Mouse (Mus musculus) myocyte (in vitro differentiated cells): Measurements from ENCODE around the gene Drd1. TPM values are rescaled to one million over a fixed set of nuclear protein-coding genes. Genes with fewer than 3 reads are reported as not detected.

Experiments used
- H3K27me3 ChIP-seq: one replicate; pipeline ENCODE4 v1.6.1; 2011; ENCODE audit not compliant: control insufficient read depth, insufficient read depth, insufficient read length
- H3K36me3 ChIP-seq: one replicate; pipeline ENCODE4 v1.6.1; 2011; ENCODE audit not compliant: control insufficient read depth, insufficient read depth
- H3K4me2 ChIP-seq: one replicate; pipeline ENCODE4 v1.6.1; 2011; ENCODE audit warnings: low read depth, control low read depth
- H3K4me3 ChIP-seq: one replicate; pipeline ENCODE4 v1.5.1; 2011; ENCODE audit warnings: mild to moderate bottlenecking, control low read depth, moderate library complexity
- H3K79me2 ChIP-seq: one replicate; pipeline ENCODE4 v1.6.1; 2011; ENCODE audit not compliant: control insufficient read depth, insufficient read depth
- H3ac ChIP-seq: one replicate; pipeline ENCODE4 v1.6.1; 2011; ENCODE audit not compliant: control insufficient read depth, insufficient read length
- CEBPB ChIP-seq: IDR thresholded peaks from 2 replicates; pipeline ENCODE4 v1.6.1; 2011; ENCODE audit warnings: mild to moderate bottlenecking, moderate library complexity; ENCODE audit not compliant: poor library complexity, insufficient read depth, severe bottlenecking
- E2F4 ChIP-seq: IDR thresholded peaks from one replicate; pipeline ENCODE4 v1.6.1; 2011; ENCODE audit warnings: mild to moderate bottlenecking, control low read depth, moderate library complexity; ENCODE audit not compliant: insufficient read depth
- MAX ChIP-seq: IDR thresholded peaks from one replicate; pipeline ENCODE4 v1.6.1; 2011; ENCODE audit warnings: low read depth, mild to moderate bottlenecking, control low read depth
- MYOD1 ChIP-seq, 3 experiments: IDR thresholded peaks; one replicate each; pipeline ENCODE4 v1.6.1; 2011; ENCODE audit warnings: control low read depth in 2 of 3, low read depth in 2 of 3, mild to moderate bottlenecking in 2 of 3, moderate library complexity in 1 of 3; ENCODE audit not compliant: insufficient read length in 2 of 3, control insufficient read depth in 1 of 3
- MYOG ChIP-seq, 3 experiments: IDR thresholded peaks; one replicate each; pipeline ENCODE4 v1.6.1; 2011; ENCODE audit warnings: control low read depth in 2 of 3, low read depth in 2 of 3, mild to moderate bottlenecking in 2 of 3; ENCODE audit not compliant: insufficient read length in 2 of 3, control insufficient read depth in 1 of 3, insufficient read depth in 1 of 3
- POLR2A ChIP-seq: IDR thresholded peaks from one replicate; pipeline ENCODE4 v1.6.1; 2011; ENCODE audit warnings: low read depth, mild to moderate bottlenecking, control low read depth, moderate library complexity; ENCODE audit not compliant: insufficient read length
- POLR2AphosphoS2 ChIP-seq: IDR thresholded peaks from one replicate; pipeline ENCODE4 v1.6.1; 2011; ENCODE audit warnings: low read depth, control low read depth; ENCODE audit not compliant: insufficient read length
- REST ChIP-seq: IDR thresholded peaks from one replicate; pipeline ENCODE4 v1.6.1; 2011; ENCODE audit warnings: mild to moderate bottlenecking, control low read depth, moderate library complexity; ENCODE audit not compliant: insufficient read depth, insufficient read length
- SRF ChIP-seq: IDR thresholded peaks from one replicate; pipeline ENCODE4 v1.6.1; 2011; ENCODE audit warnings: low read depth; ENCODE audit not compliant: control insufficient read depth, insufficient read length
- TCF12 ChIP-seq: IDR thresholded peaks from one replicate; pipeline ENCODE4 v1.6.1; 2011; ENCODE audit warnings: mild to moderate bottlenecking, control low read depth; ENCODE audit not compliant: poor library complexity, insufficient read depth, severe bottlenecking
- TCF3 ChIP-seq: IDR thresholded peaks from one replicate; pipeline ENCODE4 v1.6.1; 2011; ENCODE audit warnings: low read depth, control low read depth; ENCODE audit not compliant: insufficient read length
- USF1 ChIP-seq: IDR thresholded peaks from one replicate; pipeline ENCODE4 v1.6.1; 2011; ENCODE audit warnings: low read depth, mild to moderate bottlenecking, control low read depth, moderate library complexity
- polyA plus RNA-seq: library from polyadenylated mRNA; unstranded; fragments of >200 nt; fragmentation: generic; extraction: Trizol; gene quantifications from one replicate; pipeline ENCODE4 v1.2.1, GENCODE M21; 2012; ENCODE audit warnings: missing spikeins

Drd1 gene
- polyA plus RNA-seq, 1 experiment: not detected

- Histone ChIP-seq H3K79me2 (peaks cover 59% of the 10 kb centered on the region), H3K4me3 (no peak overlapping the region), H3ac (no peak overlapping the region), H3K27me3 (no peaks in the 10 kb centered on the region), H3K4me2 (no peak overlapping the region), H3K36me3 (no peaks in the 10 kb centered on the region)
- TF ChIP-seq E2F4 (no peak), CEBPB (no peak), POLR2A (no peak), TCF3 (no peak), MYOG (IDR thresholded peaks at IDR 0.05; ENCODE audit: control insufficient read depth in 1 of 3, insufficient read depth in 1 of 3, insufficient read length in 2 of 3, low read depth in 2 of 3) (no peak), MAX (no peak), TCF12 (no peak), SRF (no peak), USF1 (no peak), POLR2AphosphoS2 (no peak), MYOD1 (IDR thresholded peaks at IDR 0.05; ENCODE audit: control insufficient read depth in 1 of 3, insufficient read length in 2 of 3, low read depth in 2 of 3) (no peak)
Measured at GRCm38 (mm10) chr13:54076762-54077460, 21.4 kb upstream of the Drd1 start.

GRCm38 (mm10) chr13:54076051-54076450 lies 20.5 kb upstream of the Drd1 start:
- Histone ChIP-seq H3K4me2 (no peak overlapping the region), H3K4me3 (no peak overlapping the region), H3K27me3 (no peaks in the 10 kb centered on the region), H3K36me3 (no peaks in the 10 kb centered on the region), H3ac (no peak overlapping the region), H3K79me2 (peaks cover 60% of the 10 kb centered on the region)
- TF ChIP-seq TCF3: no peak

- Histone ChIP-seq H3ac (no peak overlapping the region), H3K36me3 (no peaks in the 10 kb centered on the region), H3K79me2 (peaks cover 60% of the 10 kb centered on the region), H3K4me2 (no peak overlapping the region), H3K27me3 (no peaks in the 10 kb centered on the region), H3K4me3 (no peak overlapping the region)
- TF ChIP-seq CEBPB: no peak
- TF ChIP-seq TCF3: no peak
- TF ChIP-seq POLR2A: no peak
- no peak for TF ChIP-seq USF1
- no peak for TF ChIP-seq POLR2AphosphoS2
- TF ChIP-seq SRF: no peak
- no peak for TF ChIP-seq MYOG (IDR thresholded peaks at IDR 0.05; ENCODE audit: control insufficient read depth in 1 of 3, insufficient read depth in 1 of 3, insufficient read length in 2 of 3, low read depth in 2 of 3)
- TF ChIP-seq E2F4: no peak
- no peak for TF ChIP-seq MYOD1 (IDR thresholded peaks at IDR 0.05; ENCODE audit: control insufficient read depth in 1 of 3, insufficient read length in 2 of 3, low read depth in 2 of 3)
- no peak for TF ChIP-seq TCF12
- TF ChIP-seq REST: no peak
- no peak for TF ChIP-seq MAX
Measured at GRCm38 (mm10) chr13:54075416-54075815, 19.9 kb upstream of the Drd1 start.

GRCm38 (mm10) chr13:54073491-54073890 lies 18.0 kb upstream of the Drd1 start:
- no peaks in the 10 kb centered on the region for H3K27me3 ChIP-seq
- peak overlapping the region; percentile 82 for H3K4me3 ChIP-seq
- TF ChIP-seq SRF: no peak
- TF ChIP-seq E2F4: no peak
- TF ChIP-seq MYOG (IDR thresholded peaks at IDR 0.05; ENCODE audit: control insufficient read depth in 1 of 3, insufficient read depth in 1 of 3, insufficient read length in 2 of 3, low read depth in 2 of 3): no peak
- TF ChIP-seq MYOD1 (IDR thresholded peaks at IDR 0.05; ENCODE audit: control insufficient read depth in 1 of 3, insufficient read length in 2 of 3, low read depth in 2 of 3): no peak
- TF ChIP-seq REST: no peak
- TF ChIP-seq POLR2A: no peak
- no peak for TF ChIP-seq TCF3
- TF ChIP-seq USF1: no peak
- TF ChIP-seq MAX: no peak
- TF ChIP-seq TCF12: no peak
- no peak for TF ChIP-seq POLR2AphosphoS2
- no peak for TF ChIP-seq CEBPB
- H3K4me2 ChIP-seq: peak overlapping the region; percentile 83
- peaks cover 60% of the 10 kb centered on the region for H3K79me2 ChIP-seq
- H3ac ChIP-seq: no peak overlapping the region
- H3K36me3 ChIP-seq: no peaks in the 10 kb centered on the region

GRCm38 (mm10) chr13:54073066-54073465 lies 17.6 kb upstream of the Drd1 start:
- no peak overlapping the region for H3ac ChIP-seq
- peak overlapping the region; percentile 83 for H3K4me2 ChIP-seq
- no peaks in the 10 kb centered on the region for H3K36me3 ChIP-seq
- peak overlapping the region; percentile 82 for H3K4me3 ChIP-seq
- peaks cover 57% of the 10 kb centered on the region for H3K79me2 ChIP-seq
- no peaks in the 10 kb centered on the region for H3K27me3 ChIP-seq
- TF ChIP-seq MAX: no peak
- TF ChIP-seq TCF3: no peak
- TF ChIP-seq USF1: no peak
- no peak for TF ChIP-seq MYOG (IDR thresholded peaks at IDR 0.05; ENCODE audit: control insufficient read depth in 1 of 3, insufficient read depth in 1 of 3, insufficient read length in 2 of 3, low read depth in 2 of 3)
- TF ChIP-seq POLR2AphosphoS2: no peak
- TF ChIP-seq E2F4: no peak
- TF ChIP-seq POLR2A: no peak
- TF ChIP-seq TCF12: no peak
- no peak for TF ChIP-seq CEBPB
- no peak for TF ChIP-seq REST
- no peak for TF ChIP-seq MYOD1 (IDR thresholded peaks at IDR 0.05; ENCODE audit: control insufficient read depth in 1 of 3, insufficient read length in 2 of 3, low read depth in 2 of 3)
- no peak for TF ChIP-seq SRF
